Mouse (Mus musculus) limb, embryonic 13.5 days (tissue): ENCODE results near the gene Meaf6. TPM values are rescaled to one million over a fixed set of nuclear protein-coding genes. Genes with fewer than 3 reads are reported as not detected.

ENCODE experiments used
- polyA plus RNA-seq: library from polyadenylated mRNA; unstranded; fragments of >200 nt; fragmentation: Nextera tagmentation; extraction: Ambion mirVana; gene quantifications from 2 replicates; pipeline ENCODE4 v1.2.1, GENCODE M21; 2015

Gene Meaf6
- polyA plus RNA-seq, 1 experiment from 2014 or later, result 67.8 TPM

Other genes starting within 250 kb of the Meaf6 start
- gene Yrdc, start 234.5 kb upstream of the Meaf6 start, polyA plus RNA-seq, result 32.1 and 37.1 TPM in 2 replicates
- 55.0 and 56.9 TPM in 2 replicates for gene 1110065P20Rik, start 233.9 kb upstream of the Meaf6 start, polyA plus RNA-seq
- 0.67 and 0.70 TPM in 2 replicates for gene Maneal, start 223.0 kb upstream of the Meaf6 start, polyA plus RNA-seq
- gene Epha10, start 204.2 kb upstream of the Meaf6 start, polyA plus RNA-seq, result 0.08 and 0.17 TPM in 2 replicates
- 16.5 and 19.8 TPM in 2 replicates for gene 9930104L06Rik, start 148.1 kb upstream of the Meaf6 start, polyA plus RNA-seq
- gene Cdca8, start 145.8 kb upstream of the Meaf6 start, polyA plus RNA-seq, result 128 and 130 TPM in 2 replicates
- gene Rspo1, start 98.7 kb upstream of the Meaf6 start, polyA plus RNA-seq, result 2.5 and 3.1 TPM in 2 replicates
- gene Gnl2, start 68.5 kb upstream of the Meaf6 start, polyA plus RNA-seq, result 90.3 and 91.7 TPM in 2 replicates
- gene Dnali1, start 19.4 kb upstream of the Meaf6 start, polyA plus RNA-seq, result not detected in 2 replicates
- gene Snip1, start 18.5 kb upstream of the Meaf6 start, polyA plus RNA-seq, result 32.6 and 33.0 TPM in 2 replicates
- gene Zc3h12a, start 42.7 kb downstream of the Meaf6 start, polyA plus RNA-seq, result 0.41 and 0.46 TPM in 2 replicates